Mouse (Mus musculus) hindbrain, embryonic 10.5 days (tissue): ENCODE measurements around the gene Nap1l1. TPM values are rescaled to one million over a fixed set of nuclear protein-coding genes. Genes with fewer than 3 reads are reported as not detected.
"Not testable (repeated sequence)": the region's sequence is repeated elsewhere in the genome, so short reads cannot be mapped to it uniquely, and the experiment has no call there.

Source experiments
- DNase-seq: peaks from one replicate; pipeline ENCODE4 v3.0.0-alpha.2; 2017; ENCODE audit warnings: low spot score
- H3K27ac ChIP-seq: fragments of 300-500 bp; sonication (generic); 2 replicates; pipeline ENCODE4 v1.5.1; 2016; ENCODE audit warnings: mild to moderate bottlenecking, moderate library complexity
- H3K27me3 ChIP-seq: fragments of 300-500 bp; sonication (generic); 2 replicates; pipeline ENCODE4 v1.6.1; 2016; ENCODE audit warnings: mild to moderate bottlenecking; ENCODE audit not compliant: poor library complexity, insufficient read depth, severe bottlenecking
- H3K36me3 ChIP-seq: fragments of 300-500 bp; sonication (generic); 2 replicates; pipeline ENCODE4 v1.6.1; 2016; ENCODE audit warnings: mild to moderate bottlenecking, moderate library complexity
- H3K4me1 ChIP-seq: fragments of 300-500 bp; sonication (generic); replicated peaks from 2 replicates; pipeline ENCODE4 v1.6.1; 2016; ENCODE audit warnings: mild to moderate bottlenecking
- H3K4me3 ChIP-seq: fragments of 300-500 bp; sonication (generic); 2 replicates; pipeline ENCODE4 v1.5.1; 2016; ENCODE audit warnings: mild to moderate bottlenecking, moderate library complexity
- H3K9me3 ChIP-seq: fragments of 300-500 bp; sonication (generic); 2 replicates; pipeline ENCODE4 v1.6.1; 2016; ENCODE audit warnings: mild to moderate bottlenecking, moderate library complexity
- WGBS: fragments of 180-500 bp; shearing (Covaris S2); methylation state at CpG from one replicate; pipeline ENCODE4 v1.1.7; 2016; 5-methylcytosine and 5-hydroxymethylcytosine counted together
- polyA plus RNA-seq: library from polyadenylated mRNA; unstranded; fragments of >200 nt; fragmentation: Nextera tagmentation; extraction: Ambion mirVana; gene quantifications from 2 replicates; pipeline ENCODE4 v1.2.1, GENCODE M21; 2016

Nap1l1 gene
- 256 and 361 TPM in 2 replicates for polyA plus RNA-seq

DNA sequence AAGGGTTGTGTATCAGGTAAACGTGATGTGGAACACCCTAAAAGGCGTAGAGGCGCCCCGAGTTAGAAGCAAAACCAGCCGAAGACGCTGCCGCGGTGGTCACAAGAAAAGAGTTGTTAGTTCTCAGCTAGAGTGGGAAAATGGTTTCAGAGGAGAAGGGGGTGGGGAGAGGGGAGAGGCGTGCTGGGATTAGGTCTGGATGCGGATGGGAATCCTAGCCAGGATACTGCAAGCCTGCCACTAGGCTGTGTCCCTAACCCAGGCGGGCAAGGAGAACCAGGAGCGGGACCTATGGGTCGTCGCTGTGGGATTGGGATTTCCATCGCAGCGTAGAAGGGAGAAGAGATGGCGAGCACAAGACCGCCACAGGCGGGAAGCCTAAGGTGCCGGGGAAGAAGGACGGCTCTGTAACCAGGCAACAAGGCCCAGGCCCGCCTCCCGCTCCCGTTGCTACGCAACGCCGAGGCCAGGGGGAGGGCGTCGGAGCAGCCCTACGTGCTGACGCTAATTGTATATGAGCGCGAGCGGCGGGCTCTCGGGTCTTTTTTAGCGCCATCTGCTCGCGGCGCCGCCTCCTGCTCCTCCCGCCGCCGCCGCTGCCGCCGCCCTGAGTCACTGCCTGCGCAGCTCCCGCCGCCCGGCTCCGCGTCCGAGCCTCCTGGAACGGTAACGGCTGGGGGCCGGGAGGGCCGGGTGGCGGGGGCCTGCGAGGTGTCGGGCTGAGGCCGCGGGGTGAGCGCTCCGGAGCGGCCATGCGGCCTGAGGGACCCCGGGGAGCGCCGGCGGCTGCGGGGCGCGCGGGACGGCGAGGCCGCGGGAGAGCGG, at the start of gene Nap1l1:
TSS of gene Nap1l1 (plus strand) at position 538 of the 825 bp plus-strand sequence.
- Histone ChIP-seq H3K27ac (peak within 1 kb of the TSS; percentile 99), H3K4me1 (peaks cover 41% of the 10 kb centered on the region), H3K9me3 (no peaks in the 10 kb centered on the region), H3K27me3 (no peaks in the 10 kb centered on the region), H3K36me3 (peaks cover 21% of the 10 kb centered on the region), H3K4me3 (peak within 1 kb of the TSS; percentile 96)
- peak; percentile 99 for DNase-seq
- under 1% methylated on average over 80 of the region's 80 CpGs for WGBS

DNA sequence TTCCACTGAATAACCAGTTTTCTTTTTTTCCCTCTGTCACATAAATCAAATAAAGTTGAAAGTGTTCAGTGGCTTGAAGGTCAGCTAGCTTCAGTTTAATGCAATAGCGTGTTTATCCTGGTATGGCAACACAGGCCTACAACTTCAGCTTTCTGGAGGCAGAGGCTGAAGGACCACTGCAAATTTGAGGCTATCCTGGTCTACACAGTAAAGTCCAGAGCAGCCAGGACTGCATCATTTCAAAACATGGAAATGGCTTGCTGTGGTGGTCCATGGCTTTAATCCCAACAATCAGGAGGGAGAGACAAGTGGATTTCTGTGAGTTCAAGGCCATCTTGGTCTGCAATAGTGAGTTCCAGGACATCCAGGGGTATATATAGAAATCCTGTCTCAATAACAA, 46.5 kb upstream of the Nap1l1 start:
- Histone ChIP-seq H3K36me3 (no peaks in the 10 kb centered on the region), H3K27me3 (no peaks in the 10 kb centered on the region), H3K4me3 (no peak overlapping the region), H3K9me3 (no peaks in the 10 kb centered on the region), H3K27ac (no peak overlapping the region), H3K4me1 (peaks cover 14% of the 10 kb centered on the region)
- 93% methylated on average over 1 of the region's 1 CpGs for WGBS
- no peak for DNase-seq

DNA sequence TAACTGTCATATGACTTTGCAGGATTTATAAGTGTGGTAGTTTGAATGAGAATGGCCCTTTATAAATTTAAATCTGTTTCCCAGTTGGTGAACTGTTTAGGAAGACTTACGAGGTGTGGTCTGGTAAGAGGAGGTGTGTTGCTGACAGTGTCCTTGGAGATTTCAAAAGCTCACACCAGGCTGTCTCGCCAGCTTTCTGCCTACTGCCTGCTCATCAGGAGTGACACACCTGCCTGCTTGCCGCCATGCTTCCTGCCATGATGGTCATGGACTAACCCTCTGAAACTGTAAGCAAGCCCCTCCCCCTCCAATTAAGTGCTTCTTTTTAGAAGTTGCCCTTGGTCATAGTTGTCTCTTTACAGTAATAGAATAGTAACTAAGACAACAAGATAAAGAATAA, 39.5 kb upstream of the Nap1l1 start:
- DNase-seq = no peak
- Histone ChIP-seq H3K27me3 (no peaks in the 10 kb centered on the region), H3K36me3 (no peaks in the 10 kb centered on the region), H3K4me1 (no peaks in the 10 kb centered on the region), H3K9me3 (no peaks in the 10 kb centered on the region), H3K4me3 (no peak overlapping the region), H3K27ac (no peak overlapping the region)
- 87% methylated on average over 3 of the region's 3 CpGs for WGBS

GRCm38 (mm10) chr10:111441034-111441440, 32.0 kb upstream of the Nap1l1 start:
- no peak for DNase-seq
- H3K4me3 ChIP-seq = no peak overlapping the region
- H3K4me1 ChIP-seq = no peaks in the 10 kb centered on the region
- WGBS = 83% methylated on average over 3 of the region's 3 CpGs
- no peaks in the 10 kb centered on the region for H3K9me3 ChIP-seq
- H3K36me3 ChIP-seq = no peaks in the 10 kb centered on the region
- no peaks in the 10 kb centered on the region for H3K27me3 ChIP-seq
- H3K27ac ChIP-seq = no peak overlapping the region

GRCm38 (mm10) chr10:111444199-111444598, 28.8 kb upstream of the Nap1l1 start:
- DNase-seq = no peak
- 72% methylated on average over 9 of the region's 9 CpGs for WGBS
- H3K9me3 ChIP-seq = no peaks in the 10 kb centered on the region

GRCm38 (mm10) chr10:111445939-111446671, 26.9 kb upstream of the Nap1l1 start:
- no peak for DNase-seq
- WGBS = 40% methylated on average over 9 of the region's 9 CpGs
- H3K9me3 ChIP-seq = no peaks in the 10 kb centered on the region
- no peaks in the 10 kb centered on the region for H3K36me3 ChIP-seq
- H3K27me3 ChIP-seq = no peaks in the 10 kb centered on the region
- no peak overlapping the region for H3K4me3 ChIP-seq
- H3K27ac ChIP-seq = no peak overlapping the region
- no peaks in the 10 kb centered on the region for H3K4me1 ChIP-seq

More at GRCm38 (mm10) chr10:111444199-111444598, 28.8 kb upstream of the Nap1l1 start:
- Histone ChIP-seq H3K27me3 (no peaks in the 10 kb centered on the region), H3K4me1 (no peaks in the 10 kb centered on the region), H3K4me3 (no peak overlapping the region), H3K27ac (no peak overlapping the region), H3K36me3 (no peaks in the 10 kb centered on the region)

DNA sequence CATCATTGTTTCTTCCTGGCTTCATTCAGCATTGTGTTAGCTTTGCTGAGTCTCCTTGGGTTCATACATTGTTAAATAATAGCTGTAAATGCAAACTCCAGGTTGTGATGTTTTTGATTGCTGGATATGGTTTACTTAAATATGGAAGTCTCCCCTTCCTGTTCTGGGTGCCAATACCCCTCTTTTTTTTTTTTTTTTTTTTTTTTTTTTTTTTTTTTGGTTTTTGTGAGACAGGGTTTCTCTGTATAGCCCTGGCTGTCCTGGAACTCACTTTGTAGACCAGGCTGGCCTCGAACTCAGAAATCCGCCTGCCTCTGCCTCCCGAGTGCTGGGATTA, 26.4 kb upstream of the Nap1l1 start:
- not testable (repeated sequence) for H3K9me3 ChIP-seq, H3K4me1 ChIP-seq, H3K27ac ChIP-seq, H3K36me3 ChIP-seq, DNase-seq, H3K27me3 ChIP-seq, H3K4me3 ChIP-seq
- 92% methylated on average over 3 of the region's 3 CpGs for WGBS

DNA sequence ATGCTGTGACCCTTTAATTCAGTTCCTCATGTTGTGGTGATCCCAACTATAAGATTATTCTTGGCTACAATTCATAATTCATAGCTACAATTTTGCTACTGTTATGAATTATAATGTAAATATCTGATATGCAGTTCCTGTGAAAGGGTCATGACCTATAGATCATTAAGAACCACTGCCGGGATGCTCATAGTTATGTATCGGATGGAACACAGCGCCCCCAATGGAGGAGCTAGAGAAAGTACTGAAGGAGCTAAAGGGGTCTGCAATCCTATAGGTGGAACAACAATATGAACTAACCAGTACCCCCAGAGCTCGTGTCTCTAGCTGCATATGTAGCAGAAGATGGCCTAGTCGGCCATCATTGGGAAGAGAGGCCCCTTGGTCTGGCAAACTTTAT, 23.4 kb upstream of the Nap1l1 start:
- not testable (repeated sequence) for DNase-seq, H3K27me3 ChIP-seq, H3K36me3 ChIP-seq, H3K27ac ChIP-seq, H3K4me3 ChIP-seq, H3K4me1 ChIP-seq, H3K9me3 ChIP-seq
- 67% methylated on average over 5 of the region's 5 CpGs for WGBS

- no peaks in the 10 kb centered on the region for H3K27me3 ChIP-seq
- no peak for DNase-seq
- H3K9me3 ChIP-seq = no peaks in the 10 kb centered on the region
- no peak overlapping the region for H3K4me3 ChIP-seq
- no peaks in the 10 kb centered on the region for H3K36me3 ChIP-seq
- no peak overlapping the region for H3K27ac ChIP-seq
- WGBS = 87% methylated on average over 1 of the region's 1 CpGs
- H3K4me1 ChIP-seq = no peaks in the 10 kb centered on the region
Observed at GRCm38 (mm10) chr10:111451683-111452322, 21.2 kb upstream of the Nap1l1 start.

DNA sequence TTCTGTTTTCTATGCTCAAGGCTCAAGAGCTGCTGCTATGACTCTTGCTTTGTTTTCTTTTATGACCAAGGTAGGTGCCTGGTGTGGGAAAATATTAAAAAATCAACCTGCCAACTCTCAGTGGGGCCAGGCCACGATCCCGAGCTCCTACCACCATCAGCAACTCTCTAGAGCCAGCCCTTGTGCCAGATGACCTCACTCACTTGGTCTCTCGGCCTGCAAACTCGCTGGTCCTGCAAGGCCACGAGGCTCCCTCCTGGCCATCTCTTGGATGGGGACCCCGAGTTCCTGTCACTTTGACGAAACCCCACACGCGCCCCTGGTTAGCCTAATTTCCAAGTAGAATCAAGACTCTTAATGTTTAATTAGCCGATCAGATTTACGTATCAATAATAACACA, 20.6 kb upstream of the Nap1l1 start:
- no peaks in the 10 kb centered on the region for H3K4me1 ChIP-seq
- DNase-seq = no peak
- no peaks in the 10 kb centered on the region for H3K36me3 ChIP-seq
- H3K4me3 ChIP-seq = no peak overlapping the region
- no peaks in the 10 kb centered on the region for H3K27me3 ChIP-seq
- H3K27ac ChIP-seq = no peak overlapping the region
- WGBS = 88% methylated on average over 11 of the region's 11 CpGs
- no peaks in the 10 kb centered on the region for H3K9me3 ChIP-seq

DNA sequence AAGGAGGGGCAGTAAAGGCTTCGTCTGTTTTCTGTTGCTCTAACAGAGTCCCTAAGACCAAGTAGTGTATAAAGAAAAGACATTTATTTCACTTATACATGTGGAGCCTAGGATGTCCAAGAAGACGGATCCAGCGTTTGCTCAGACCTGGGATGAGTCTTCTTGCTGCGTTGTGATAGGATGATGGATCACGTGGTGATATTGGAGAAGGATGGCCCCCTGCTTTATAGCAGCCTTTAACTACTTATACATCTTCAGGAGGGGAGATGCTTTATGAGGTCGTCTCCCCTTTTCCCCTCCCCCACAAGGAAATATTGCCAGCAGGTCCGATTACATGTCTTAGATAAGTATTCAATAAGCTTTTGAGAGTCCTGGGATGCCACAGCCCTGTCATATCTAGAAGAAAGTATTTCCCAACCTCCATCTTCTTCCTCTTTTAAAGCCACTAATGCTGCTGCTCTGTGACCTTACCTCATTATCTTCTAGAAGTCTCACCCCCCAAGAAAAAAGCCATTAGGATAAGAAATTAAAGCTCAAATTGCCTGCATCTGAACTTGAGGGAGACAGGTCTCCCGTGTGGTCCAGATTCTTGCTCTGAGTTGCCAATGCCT, 18.2 kb upstream of the Nap1l1 start:
- H3K4me1 ChIP-seq = peaks cover 9% of the 10 kb centered on the region
- H3K4me3 ChIP-seq = no peak overlapping the region
- no peaks in the 10 kb centered on the region for H3K36me3 ChIP-seq
- 88% methylated on average over 8 of the region's 8 CpGs for WGBS
- H3K27me3 ChIP-seq = no peaks in the 10 kb centered on the region
- no peak overlapping the region for H3K27ac ChIP-seq
- no peak for DNase-seq
- H3K9me3 ChIP-seq = no peaks in the 10 kb centered on the region

GRCm38 (mm10) chr10:111458088-111458487, 14.9 kb upstream of the Nap1l1 start:
- Histone ChIP-seq H3K4me1 (peaks cover 20% of the 10 kb centered on the region), H3K4me3 (no peak overlapping the region), H3K36me3 (no peaks in the 10 kb centered on the region), H3K27ac (no peak overlapping the region), H3K27me3 (no peaks in the 10 kb centered on the region), H3K9me3 (no peaks in the 10 kb centered on the region)
- 75% methylated on average over 7 of the region's 7 CpGs for WGBS
- DNase-seq = no peak
